Mouse (Mus musculus) megakaryocyte-erythroid progenitor cell, adult 5-6 weeks (primary cell): Measurements from ENCODE around the gene Mmp28. TPM values are rescaled to one million over a fixed set of nuclear protein-coding genes. Genes with fewer than 3 reads are reported as not detected.
A peak's percentile ranks its signal among the peaks of the same experiment; 100 is the strongest.

Source experiments
- ATAC-seq: replicated peaks from 2 replicates; pipeline ENCODE4 v1.8.0; 2016; ENCODE audit warnings: mild to moderate bottlenecking, inconsistent platforms; ENCODE audit not compliant: severe bottlenecking, poor library complexity, low FRiP score, low TSS enrichment
- total RNA-seq, 2 experiments: library from RNA; stranded (forward) in 1 of 2; stranded (reverse) in 1 of 2; fragments of 200-1000, 215-1000 nt in 1 of 2; fragments of >200 nt in 1 of 2; fragmentation: Nextera tagmentation in 1 of 2; gene quantifications; 2 replicates each; pipeline ENCODE4 v1.2.3; 2014 to 2017

Gene Mmp28
- total RNA-seq (2014; fragmentation: Nextera tagmentation) (0.37 TPM in 1 of 2 replicates, not detected in the other), total RNA-seq (2017) (0.19 and 0.42 TPM in 2 replicates)

GRCm38 (mm10) chr11:83462711-83463244, at the start of gene Mmp28:
Mmp28 (minus strand) TSS chr11:83463071.
- ATAC-seq: peak; percentile 19; the same call in 1 of the 2 replicates

GRCm38 (mm10) chr11:83509521-83509920, 46.6 kb upstream of the Mmp28 start:
- ATAC-seq: no peak

- no peak for ATAC-seq
Measured at GRCm38 (mm10) chr11:83504308-83504707, 41.4 kb upstream of the Mmp28 start.

GRCm38 (mm10) chr11:83495571-83495970, 32.7 kb upstream of the Mmp28 start:
- ATAC-seq: no peak

- no peak for ATAC-seq
Measured at GRCm38 (mm10) chr11:83491488-83491887, 28.6 kb upstream of the Mmp28 start.

GRCm38 (mm10) chr11:83473235-83474016, 10.6 kb upstream of the Mmp28 start:
- ATAC-seq: peak; percentile 39

- peak; percentile 98 for ATAC-seq
Measured at GRCm38 (mm10) chr11:83472324-83473234, 9.7 kb upstream of the Mmp28 start, which contains the start of gene Taf15. Taf15 (plus strand) TSS chr11:83473086.

- no peak for ATAC-seq
Measured at GRCm38 (mm10) chr11:83471766-83472165, 8.9 kb upstream of the Mmp28 start.

- no peak for ATAC-seq
Measured at GRCm38 (mm10) chr11:83468765-83469164, 5.9 kb upstream of the Mmp28 start.

- ATAC-seq: 0 out of 2 replicates have a peak, but pooled peaks have one; percentile 23
Measured at GRCm38 (mm10) chr11:83467120-83467652, 4.3 kb upstream of the Mmp28 start.

GRCm38 (mm10) chr11:83465976-83466375, 3.1 kb upstream of the Mmp28 start:
- no peak for ATAC-seq

GRCm38 (mm10) chr11:83461462-83462027, 1.3 kb downstream of the Mmp28 start:
- no peak for ATAC-seq

GRCm38 (mm10) chr11:83457912-83458601, 4.8 kb downstream of the Mmp28 start:
- ATAC-seq: no peak

- no peak for ATAC-seq
Measured at GRCm38 (mm10) chr11:83457257-83457656, 5.6 kb downstream of the Mmp28 start.

GRCm38 (mm10) chr11:83455608-83456007, 7.3 kb downstream of the Mmp28 start:
- no peak for ATAC-seq

GRCm38 (mm10) chr11:83454548-83454947, 8.3 kb downstream of the Mmp28 start:
- peak; percentile 60; the same call in 1 of the 2 replicates for ATAC-seq

GRCm38 (mm10) chr11:83451281-83451680, 11.6 kb downstream of the Mmp28 start:
- no peak for ATAC-seq

- no peak for ATAC-seq
Measured at GRCm38 (mm10) chr11:83450550-83450949, 12.3 kb downstream of the Mmp28 start.

GRCm38 (mm10) chr11:83449298-83449697, 13.6 kb downstream of the Mmp28 start:
- no peak for ATAC-seq
